Mouse (Mus musculus) bone marrow macrophage, adult 2 months (primary cell): ENCODE data around the gene Ip6k1.

ENCODE experiments used
- CTCF ChIP-seq: IDR thresholded peaks from 2 replicates; pipeline ENCODE4 v1.5.1; 2012; ENCODE audit warnings: low read depth, mild to moderate bottlenecking, low read length, moderate library complexity
- POLR2A ChIP-seq: IDR thresholded peaks from 2 replicates; pipeline ENCODE4 v1.6.1; 2012; ENCODE audit warnings: mild to moderate bottlenecking, low read depth, low read length, borderline replicate concordance

DNA sequence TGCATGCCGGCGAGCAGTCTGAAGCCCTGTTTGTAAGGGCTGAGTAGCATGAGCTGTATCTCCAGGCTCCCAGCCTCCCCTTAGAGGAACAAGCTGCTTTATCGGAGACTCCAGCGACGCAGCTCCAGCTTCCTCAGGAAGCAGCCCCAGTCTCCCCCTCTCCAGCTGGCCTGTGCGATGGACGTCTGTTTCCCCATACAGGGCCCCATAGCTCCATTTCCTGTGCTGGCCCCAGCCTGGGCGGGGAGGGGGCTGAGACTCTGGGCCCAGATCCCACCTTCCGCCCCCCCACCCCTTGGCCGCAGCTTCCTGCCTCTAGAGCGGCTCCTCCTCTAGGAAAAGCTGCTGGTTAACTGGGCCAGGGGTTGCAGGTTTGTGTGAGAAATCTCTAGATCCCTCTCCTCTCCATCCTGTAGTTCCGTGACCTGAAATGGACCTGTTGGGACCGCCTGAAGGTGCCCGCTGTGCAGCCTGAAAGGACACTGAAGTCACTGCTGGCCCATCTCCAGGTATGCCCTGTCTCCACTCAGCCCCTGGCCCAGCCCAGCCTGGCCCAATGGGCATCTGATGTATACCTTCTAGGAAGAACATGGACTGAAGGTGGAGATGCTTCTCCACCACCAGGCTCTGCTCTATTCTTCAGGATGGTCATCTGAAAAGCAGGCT lies 19.5 kb upstream of the Ip6k1 start, which contains the start of gene Gm20661:
- TF ChIP-seq POLR2A (no peak), CTCF (no peak)
